Mouse (Mus musculus) gastrocnemius, postnatal 25 days (tissue): ENCODE data around the gene Pcbd2. TPM values are rescaled to one million over a fixed set of nuclear protein-coding genes. Genes with fewer than 3 reads are reported as not detected.

Experiments
- DNase-seq: peaks from one replicate; pipeline ENCODE4 v3.0.0; 2022
- total RNA-seq, 2 experiments: library from RNA; stranded (reverse); gene quantifications; 1 replicate in 1 of 2; 2 replicates in 1 of 2; pipeline ENCODE4 v1.2.3; 2021

Pcbd2 gene
- total RNA-seq, 2 experiments from 2014 or later, result 20.2 to 22.0 TPM

DNA sequence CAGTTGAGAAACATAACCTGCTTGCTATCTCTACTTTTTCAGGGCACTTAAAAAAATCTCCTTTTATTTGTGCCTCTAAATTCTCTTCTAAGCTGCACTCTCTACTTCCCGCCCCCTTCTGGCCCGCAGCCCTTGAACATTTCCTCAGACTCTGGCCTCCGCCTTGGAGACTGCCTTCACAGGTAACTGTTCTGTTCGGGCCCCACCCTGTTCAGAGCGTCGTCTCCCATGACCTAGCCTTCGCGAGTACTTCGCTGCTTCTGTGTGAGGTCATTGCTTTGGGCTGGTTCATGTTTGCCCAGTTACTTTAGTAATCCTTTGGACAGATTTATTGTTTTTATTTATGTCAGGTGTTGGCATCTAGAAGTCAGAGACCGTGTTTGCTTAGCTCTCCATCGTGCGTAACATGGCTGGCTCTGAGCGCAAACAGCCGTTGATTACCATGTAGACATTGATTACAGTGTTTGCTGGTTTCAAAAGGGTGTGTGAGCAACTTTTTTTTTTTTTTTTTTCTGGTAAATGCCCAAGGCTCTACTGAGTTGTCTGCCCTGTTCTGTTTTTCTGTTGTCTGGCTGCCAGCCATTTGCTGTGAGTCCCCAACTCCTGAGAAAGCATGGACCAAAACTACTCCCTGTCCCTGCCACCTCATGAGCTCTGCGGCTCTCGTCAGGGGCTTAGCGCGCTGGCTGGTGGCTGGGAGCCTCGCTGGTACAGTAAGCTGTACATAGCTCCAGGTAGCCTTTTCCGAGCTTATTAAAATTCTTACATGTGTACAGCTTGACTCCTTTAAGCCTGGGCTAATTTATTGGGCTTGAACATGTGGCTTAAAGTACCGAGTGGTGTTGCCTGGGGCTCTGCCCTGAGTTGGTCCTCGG, 6.7 kb downstream of the Pcbd2 start:
- no peak for DNase-seq

DNA sequence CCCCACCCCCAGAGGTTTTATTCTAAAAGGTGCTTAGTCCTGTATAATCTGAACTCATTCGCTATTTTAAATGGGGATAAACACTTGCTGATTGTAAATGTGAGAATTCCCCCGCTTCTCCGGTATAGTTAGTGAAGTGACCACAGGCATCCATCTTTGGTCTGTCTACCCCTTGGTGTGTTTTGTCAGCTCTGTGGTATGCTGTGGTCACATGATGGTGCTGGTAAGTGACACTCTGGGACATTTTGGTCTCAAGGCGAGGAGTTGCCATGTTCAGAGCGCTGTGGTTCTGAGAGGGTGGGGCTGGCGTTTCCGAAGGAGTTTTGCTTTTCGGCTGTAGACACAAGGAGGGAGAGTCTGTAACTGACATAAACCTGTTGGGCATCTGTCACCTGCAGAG, 10.7 kb downstream of the Pcbd2 start:
- no peak for DNase-seq

DNA sequence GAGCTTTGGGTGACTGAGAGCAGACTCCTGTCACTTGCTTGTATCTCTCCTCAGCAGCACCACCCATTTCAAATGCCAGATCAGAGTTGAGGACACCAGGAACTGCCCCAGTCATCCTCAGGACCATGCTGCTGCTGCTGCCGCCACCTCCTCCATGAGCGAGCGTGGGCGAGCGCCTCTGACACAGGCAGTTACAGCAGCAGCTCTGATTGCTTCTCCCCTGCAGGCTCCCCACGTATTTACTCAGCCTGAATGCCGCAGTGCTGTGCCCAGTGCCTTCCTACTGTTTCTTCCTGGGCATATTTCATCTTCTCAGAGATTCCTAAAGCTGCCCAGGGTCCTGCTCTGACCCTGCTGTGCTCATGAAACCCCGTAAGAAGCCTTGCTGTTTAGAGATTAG, 15.1 kb downstream of the Pcbd2 start:
- DNase-seq, result no peak

DNA sequence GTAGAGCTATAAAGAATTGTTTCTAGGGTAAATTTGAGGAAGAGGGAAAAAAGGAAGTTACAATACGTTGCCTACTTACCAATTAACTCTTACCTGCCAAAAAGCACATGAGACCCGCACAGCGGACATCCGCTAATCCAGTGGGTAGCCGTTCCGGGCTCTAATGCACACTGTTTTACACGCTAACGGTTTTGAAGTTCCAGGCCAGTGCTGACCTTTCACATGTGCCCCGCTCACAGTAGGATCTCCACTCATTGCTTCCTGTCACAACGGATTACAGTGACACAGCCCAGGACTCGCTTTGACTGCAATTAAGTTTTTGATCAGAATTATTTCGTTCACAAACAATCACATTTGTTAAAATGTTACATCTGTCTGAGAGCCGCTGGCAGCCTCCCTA, 27.2 kb downstream of the Pcbd2 start:
- DNase-seq, result no peak

DNA sequence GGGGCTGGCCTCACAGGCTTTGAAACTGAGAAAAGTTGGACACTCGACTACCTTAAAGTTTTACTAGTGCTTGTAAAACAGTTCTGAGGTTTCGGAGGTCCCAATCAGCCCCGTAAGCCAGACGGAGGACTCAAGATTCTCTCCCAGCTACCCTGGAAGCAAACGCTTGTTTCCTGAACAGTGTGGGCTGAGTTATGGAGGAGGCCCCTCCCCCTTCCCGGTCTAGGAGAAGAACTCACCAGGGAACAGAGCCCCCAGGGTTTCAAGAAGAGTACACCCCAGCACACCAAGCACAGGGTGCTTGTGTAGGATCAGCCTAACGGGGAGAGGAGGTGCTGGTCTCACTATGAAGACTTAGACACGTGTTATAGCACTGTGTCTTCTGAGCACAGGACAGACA, 29.6 kb downstream of the Pcbd2 start:
- DNase-seq, result no peak

DNA sequence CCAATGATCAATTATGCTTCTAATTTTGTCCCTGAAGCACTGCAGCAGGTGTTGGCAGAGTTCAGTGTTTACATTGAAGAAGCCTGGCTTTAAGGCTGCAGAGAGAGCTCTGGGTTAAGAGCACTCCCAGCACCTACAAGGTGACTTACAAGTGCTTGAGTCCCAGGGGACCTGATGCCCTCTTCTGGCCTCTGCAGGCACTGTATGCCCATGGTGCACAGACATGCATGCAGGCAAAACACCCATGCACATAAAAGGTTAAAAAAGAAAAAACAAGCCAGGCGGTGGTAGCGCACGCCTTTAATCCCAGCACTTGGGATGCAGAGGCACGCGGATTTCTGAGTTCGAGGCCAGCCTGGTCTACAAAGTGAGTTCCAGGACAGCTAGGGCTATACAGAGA, 30.5 kb downstream of the Pcbd2 start:
- no peak for DNase-seq

DNA sequence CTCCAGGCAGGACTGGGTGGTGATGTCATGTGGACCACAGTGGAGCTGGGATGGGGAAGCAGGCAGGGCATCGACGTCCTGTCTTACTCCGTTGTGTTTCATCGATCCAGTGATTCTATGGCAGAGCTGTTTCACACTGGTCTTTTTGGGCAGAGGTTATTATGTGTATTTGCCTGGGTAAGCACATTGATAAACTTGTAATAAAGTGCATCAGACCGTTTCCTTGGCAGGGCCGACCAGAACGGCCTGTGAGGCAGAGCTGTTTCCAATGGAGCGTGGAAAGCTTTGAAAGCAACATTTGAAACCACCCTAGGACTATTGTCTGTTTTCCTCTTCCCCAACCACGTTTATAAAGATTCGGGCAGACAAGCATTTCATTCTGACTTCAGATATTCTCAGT, 33.4 kb downstream of the Pcbd2 start:
- DNase-seq, result no peak

DNA sequence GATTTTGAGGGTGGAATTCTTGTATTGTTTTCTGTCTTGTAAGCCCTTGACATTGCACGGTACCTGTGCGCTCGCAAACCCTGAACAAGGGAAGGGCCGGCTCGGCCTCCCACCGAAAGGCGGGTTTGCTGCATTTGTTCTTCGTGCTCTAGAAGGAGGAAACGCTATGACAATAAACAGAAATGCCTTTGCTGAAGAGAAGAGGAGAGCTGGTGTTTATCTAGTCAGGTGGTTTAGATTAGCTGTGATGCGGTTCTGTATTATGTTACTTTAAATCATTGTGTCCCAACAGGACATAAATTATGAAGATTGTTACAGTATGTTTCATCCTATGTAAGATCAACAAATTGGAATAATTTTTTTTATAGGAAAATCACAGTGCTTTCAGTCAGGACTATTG, 34.3 kb downstream of the Pcbd2 start:
- no peak for DNase-seq

DNA sequence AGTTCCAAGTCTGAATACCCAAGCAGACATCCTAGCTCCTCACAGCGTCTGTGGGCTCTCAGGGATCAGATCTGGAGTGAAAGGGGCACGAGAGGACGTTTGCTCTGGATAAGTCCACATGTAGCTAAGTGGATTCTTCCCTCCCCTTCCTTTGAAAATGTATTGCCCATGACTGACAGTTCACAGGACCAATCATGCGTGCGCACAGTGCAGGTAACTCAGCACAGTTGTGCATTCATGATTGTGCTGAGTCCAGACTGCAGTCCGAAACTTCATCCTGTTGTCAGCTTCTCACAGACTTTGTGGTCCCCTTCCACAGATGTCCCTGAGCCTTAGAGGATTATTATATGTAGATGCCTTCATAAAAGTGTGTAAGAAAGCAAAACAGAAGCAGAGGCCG, 47.2 kb downstream of the Pcbd2 start:
- DNase-seq, result no peak

DNA sequence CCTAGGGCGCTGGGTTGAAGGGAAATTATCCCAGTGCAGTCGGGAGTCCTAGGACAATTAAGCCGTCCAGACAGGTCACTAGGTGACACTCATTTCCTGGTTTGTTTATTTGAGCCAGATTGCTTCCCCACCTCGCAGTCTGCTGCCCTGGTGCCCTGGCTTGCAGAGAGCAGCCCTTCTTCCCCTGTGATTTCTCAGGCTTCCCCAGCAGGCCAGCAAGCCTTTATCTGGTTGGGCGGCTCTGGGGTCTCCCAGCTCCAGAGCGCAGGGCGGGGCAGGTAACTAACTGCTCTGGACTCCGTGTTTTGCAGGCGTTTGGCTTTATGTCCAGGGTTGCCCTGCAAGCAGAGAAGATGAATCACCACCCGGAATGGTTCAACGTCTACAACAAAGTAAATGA, 47.9 kb downstream of the Pcbd2 start:
- no peak for DNase-seq

DNA sequence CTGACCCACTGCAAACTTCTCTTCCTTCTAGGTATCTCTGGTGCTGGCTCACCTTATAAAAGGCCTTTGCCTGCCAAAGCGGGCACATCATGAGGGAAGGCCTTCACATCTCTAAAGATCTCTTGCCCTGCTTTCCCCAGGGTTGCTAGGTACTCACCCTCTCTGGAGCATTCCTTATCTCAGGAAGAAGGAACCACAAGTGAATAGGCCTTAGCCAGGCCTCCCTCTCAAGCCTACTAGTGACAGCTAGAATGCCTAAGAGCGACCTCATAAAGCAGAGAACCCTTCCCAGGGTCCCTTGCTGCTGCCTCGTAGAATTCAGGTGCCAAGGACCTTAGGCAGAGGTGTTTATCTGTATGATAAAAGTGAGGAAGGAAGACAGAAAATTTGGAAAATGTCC, 57.1 kb downstream of the Pcbd2 start, which contains the start of gene Catsper3:
Gene Catsper3 (plus strand): TSS at position 301 of the 400 bp plus-strand sequence.
- DNase-seq, result no peak

DNA sequence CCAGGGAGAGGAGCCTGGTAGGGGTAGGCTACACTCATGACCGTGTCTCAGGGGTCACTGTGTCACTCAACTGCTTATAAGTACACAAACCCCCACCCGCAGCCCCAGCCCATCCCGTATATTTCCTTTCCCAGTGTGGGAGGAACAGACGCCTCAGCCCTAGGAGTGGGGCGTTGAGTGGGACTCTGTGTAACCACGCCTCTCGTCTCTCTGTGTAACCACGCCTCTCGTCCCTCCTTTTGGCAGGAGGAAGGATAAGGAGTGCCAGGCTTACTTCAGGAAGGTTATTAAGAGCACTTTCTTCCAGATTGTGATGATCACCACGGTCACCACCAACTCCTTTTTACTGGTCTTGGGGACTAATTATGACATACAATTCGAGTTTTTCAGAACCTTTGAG, 59.0 kb downstream of the Pcbd2 start:
- no peak for DNase-seq

DNA sequence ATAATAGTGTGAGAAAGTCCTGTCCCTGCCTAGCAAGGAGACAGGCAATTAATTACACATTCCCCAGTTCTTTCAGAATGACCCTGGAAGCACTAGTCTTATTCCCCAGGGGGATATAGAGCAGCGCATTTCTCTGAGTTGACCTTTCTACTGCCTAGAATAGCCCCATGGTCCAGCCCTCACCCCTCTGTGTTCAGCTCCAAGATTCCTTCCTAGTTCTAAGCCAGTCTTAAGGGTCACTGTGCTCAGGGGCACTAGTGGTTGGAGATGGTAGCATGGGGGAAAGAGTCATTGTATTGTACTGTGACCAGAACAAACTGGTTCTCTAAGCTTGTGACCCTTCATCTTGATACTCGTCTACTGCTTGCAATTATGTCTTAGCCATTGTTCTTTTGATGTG, 74.1 kb downstream of the Pcbd2 start:
- DNase-seq, result no peak

DNA sequence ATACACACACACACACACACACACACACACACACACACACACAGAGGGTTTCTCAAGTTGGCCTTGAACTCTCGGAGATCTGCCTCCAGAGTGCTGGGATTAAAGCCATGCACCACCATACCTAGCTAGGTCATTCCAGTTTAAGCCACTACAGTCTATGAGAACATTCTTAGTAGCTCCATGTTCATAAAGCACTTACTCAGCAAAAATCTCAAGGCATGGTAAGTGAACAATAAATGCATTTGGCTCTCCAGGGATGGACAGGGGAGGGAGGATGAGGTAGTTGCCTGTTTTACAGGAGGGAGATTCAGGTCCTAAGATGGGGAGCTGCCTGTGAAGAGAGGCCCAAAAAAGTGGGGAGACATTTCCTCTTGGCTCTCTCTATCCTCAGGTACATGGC, 76.8 kb downstream of the Pcbd2 start:
- no peak for DNase-seq

DNA sequence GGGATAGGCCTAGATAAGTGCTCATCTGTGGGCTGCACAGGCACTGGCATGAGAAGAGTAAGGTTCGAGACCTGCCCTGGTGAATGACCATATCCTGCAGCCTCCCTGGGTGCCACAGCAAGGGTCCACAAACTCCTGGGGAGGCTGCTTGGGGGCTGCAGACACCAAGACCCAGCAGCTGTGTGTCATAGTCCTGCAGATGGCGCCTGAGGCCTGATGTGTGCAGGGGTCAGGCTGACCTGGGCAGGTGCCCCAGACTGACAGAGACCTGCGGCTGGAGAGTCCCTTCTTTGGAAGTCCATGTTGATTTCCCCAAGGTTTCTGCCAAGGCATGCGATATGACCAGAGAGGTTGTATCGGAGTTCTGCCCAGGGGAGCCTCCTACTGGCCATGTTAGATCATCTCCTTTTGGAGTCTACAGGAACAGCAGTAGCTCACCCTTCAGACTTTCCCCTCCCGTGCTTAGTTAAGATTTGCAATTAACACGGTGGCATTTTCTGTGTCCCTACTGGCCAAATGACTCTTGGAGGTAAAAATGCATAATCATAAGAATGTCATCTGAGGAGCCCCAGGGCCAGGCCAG, 82.0 kb downstream of the Pcbd2 start:
- DNase-seq, result no peak

DNA sequence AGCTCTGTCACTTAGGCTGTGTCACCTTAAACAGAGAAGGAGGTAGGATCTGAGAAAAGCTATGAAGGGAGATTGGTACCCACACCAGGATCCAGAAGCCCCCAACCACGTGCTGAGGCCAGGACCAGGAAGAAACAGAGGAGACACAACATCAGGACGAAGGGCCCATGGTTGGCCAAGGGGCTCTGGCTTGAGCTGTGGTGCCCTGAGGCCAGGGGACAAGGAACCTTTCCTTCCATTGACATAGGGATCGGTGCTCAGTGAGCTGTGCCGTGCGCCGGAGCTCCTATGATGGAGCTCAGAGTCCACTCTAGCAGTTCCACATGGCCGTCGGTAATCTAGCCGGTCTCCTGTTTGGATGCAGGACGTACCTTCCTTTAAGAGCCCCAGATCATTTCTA, 82.5 kb downstream of the Pcbd2 start:
- DNase-seq, result no peak

DNA sequence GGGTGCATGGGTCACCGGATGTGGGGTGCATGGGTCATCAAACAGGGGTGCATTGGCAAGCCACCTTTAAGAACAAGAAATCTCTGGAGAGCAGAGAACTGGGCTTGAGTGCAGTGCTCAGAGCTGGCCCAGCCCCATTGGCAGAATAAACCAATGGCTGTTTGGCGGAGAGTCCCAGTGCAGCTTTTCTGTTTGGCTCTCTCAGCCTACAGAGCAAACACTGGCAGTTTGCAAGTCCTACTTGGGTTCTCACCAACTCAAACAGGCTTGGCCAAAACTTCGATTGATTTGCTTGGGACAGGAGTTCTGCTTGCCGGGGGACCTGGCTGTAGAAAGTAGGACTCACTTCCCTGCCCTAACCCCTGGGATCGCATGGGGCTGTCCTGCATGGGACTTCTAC, 83.8 kb downstream of the Pcbd2 start:
- no peak for DNase-seq

DNA sequence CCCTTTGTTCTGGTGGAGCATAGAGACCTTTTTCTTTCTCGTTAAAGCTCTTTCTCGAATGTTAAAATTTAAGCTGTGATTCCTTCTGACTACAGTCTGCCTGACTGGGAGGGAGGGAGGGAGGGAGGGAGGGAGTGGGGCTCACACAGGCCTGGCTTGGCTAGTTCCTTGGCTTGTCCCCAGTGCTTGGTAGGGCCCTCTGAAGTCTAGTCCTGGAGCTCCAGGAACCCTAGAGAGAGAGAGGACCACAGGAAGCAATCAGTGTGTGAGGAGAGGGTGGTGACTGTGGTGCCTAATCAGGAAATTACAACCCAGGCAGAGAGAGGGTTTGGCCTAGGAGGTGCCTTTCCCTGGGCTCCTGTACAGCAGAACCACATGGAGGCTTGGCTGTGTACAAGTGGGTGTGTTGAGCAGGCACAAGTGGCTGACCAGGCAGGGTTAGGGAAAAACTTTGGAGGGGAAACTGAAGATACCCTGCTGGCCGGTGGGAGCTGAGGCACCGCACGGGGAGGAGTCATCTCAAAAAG, 86.4 kb downstream of the Pcbd2 start:
- DNase-seq, result no peak

DNA sequence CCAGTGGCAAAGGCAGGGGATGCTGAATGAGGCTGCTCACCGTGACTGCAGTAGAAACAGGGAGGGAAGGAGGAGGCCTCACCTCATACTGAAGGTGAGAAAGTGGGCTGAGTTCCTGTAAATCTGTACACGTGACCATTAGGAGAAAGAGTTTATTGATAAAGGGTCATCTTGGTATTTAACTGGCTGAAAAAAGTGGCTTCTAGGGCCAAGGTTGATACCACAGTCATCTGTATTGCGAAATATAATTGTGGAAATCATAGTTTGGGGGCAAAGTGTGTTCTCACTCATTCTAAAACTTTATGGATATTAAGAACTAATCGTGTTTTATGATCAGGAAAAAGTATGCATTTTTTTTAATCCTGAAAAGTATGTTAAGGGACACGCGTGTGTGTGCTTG, 87.7 kb downstream of the Pcbd2 start:
- DNase-seq, result no peak

DNA sequence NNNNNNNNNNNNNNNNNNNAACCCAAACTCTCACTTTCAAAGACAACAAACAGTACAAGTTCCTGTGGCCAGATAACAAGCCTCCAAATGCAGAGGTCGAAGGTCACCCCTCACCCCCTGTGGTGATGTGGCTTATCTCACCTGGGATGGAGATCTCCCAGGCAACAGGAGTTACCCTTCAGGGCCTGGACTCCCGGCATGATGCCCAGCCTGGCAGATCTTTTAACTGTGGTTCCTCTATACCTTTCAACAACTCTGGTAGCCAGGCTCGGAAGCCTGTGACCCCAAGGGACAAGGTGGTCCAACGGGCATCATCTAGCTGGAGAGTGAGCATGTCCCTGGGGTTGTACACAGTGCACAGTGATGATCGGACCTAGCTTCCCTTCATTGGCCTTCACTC, 95.3 kb downstream of the Pcbd2 start:
- DNase-seq, result no peak

DNA sequence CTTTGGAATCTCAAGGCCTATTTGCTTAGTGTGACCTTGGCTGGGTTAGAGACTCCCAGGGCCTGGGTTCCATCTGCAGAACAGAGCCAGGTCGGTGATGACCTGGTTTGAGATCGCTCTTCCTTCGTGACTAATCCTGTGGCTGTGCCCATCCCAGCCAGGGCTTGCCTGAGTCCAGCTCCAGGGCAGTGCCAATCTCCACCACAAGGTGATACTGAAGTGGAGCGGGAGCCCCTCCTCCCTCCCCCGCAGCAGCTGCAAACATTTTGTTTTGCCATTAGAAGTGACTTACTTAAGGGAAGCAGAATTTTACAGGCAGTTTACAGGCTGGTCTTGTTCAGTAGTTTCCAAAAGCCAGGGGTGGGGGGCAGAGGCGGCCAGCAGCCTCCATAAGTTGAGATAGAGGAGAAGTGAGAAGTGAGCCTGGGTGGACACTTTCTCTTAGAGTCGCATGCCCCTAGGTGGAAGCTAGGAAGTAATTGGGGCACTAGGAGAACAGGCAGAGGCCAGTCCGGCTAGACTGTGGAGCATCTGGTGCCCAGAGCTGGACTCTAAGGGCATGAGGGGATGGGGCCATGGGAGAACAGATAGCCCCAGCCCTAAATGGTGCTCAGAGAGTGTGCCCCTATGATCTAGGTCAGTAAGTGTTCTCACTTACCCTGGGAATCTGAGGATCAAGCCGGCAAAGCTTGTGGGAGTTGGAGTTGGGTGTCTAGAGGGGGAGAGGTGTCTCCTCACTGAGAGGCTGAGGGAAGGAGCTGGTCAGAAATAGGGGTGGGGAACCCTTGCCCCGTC, 97.2 kb downstream of the Pcbd2 start:
- DNase-seq, result no peak

DNA sequence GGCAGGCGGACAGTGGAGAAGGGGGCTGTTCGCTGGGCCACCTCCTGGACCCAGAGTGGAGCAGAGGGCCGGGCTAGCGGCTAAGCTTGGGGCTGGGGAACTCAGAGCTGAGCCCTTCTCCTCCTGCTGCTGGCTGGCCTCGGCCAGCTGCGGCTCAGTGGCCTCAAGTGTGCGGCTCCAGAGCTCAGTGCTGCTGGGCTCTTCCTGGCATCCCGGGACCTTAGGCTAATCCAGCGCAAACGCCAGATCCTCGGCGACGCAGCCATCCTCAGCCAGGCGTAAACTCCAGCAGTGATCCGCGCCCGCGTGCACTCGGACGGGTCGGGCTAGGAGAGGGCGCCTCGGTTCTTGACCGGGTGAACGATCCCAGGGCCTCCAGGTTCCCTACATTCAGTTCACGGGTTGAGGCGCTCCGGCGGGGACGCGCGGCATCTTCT, 98.1 kb downstream of the Pcbd2 start:
- no peak for DNase-seq
